Mouse (Mus musculus) Patski (cell line): ENCODE results near the gene Net1. TPM values are rescaled to one million over a fixed set of nuclear protein-coding genes. Genes with fewer than 3 reads are reported as not detected.
A peak's percentile ranks its signal among the peaks of the same experiment; 100 is the strongest.

Experiments
- ATAC-seq: fragments of 100-300 bp; one replicate; pipeline ENCODE4 v1.8.0; 2021
- CTCF ChIA-PET: fragments of 350-600 bp; sonication (Branson Sonifier 250); formaldehyde crosslinking; loops from one replicate; lab custom pipeline; 2022; ENCODE audit warnings: inconsistent platforms; lab: Charles Lee
- POLR2A ChIA-PET: fragments of 350-600 bp; sonication (Branson Sonifier 250); formaldehyde crosslinking; loops from one replicate; lab custom pipeline; 2022; ENCODE audit warnings: antibody characterized with exemption, inconsistent platforms; lab: Charles Lee
- DNase-seq: peaks from one replicate; pipeline ENCODE4 v3.0.0-alpha.2; 2011; ENCODE audit warnings: low read depth, low spot score
- H3K27me3 ChIP-seq: fragments of 371-371 bp; one replicate; pipeline ENCODE4 v1.5.1; 2021
- CTCF ChIP-seq: fragments of 100-300 bp; IDR thresholded peaks from one replicate; pipeline ENCODE4 v1.5.1; 2021
- in situ Hi-C: fragments of 300-500 bp; cut with MboI; formaldehyde crosslinking; loops from 3 replicates; pipeline ENCODE4 v1.11.1; 2018; ENCODE audit warnings: low pct_unique_long_range_greater_than_20kb, mixed read lengths
- polyA plus RNA-seq: library from polyadenylated mRNA; unstranded; gene quantifications from one replicate; pipeline ENCODE4 v1.2.3, GENCODE M21; 2021

The Net1 gene
- polyA plus RNA-seq, 1 experiment from 2014 or later, result 319 TPM

DNA sequence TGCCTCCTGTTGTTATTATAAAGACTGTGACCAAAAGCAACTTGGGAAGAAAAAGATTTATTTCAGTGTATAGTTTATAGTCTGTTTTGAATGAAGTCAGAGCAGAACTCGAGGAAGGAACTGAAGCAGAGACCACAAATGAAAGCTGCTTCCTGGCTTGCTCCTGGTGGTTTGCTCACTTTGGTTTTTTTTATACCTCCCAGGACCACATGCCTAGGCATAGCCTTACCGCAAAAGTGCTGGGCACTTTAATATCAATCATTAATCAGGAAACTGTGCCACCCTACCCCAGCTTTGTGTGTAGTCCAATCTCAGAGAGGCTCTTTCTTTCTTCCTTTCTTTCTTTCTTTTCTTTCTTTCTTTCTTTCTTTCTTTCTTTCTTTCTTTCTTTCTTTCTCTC lies 85.6 kb downstream of the Net1 start:
- TF ChIP-seq CTCF, result no peak
- no peaks in the 10 kb centered on the region for H3K27me3 ChIP-seq
- CTCF ChIA-PET, result no interaction called here
- in situ Hi-C loops, result no loop called here
- POLR2A ChIA-PET, result no interaction called here
- ATAC-seq, result no peak
- peak; percentile 31 for DNase-seq

Other genes with a start within 250 kb of the Net1 start
- gene Calml3, start 113.9 kb downstream of the Net1 start, polyA plus RNA-seq, result 0.15 TPM
- not detected for gene Calm4, start 80.5 kb downstream of the Net1 start, polyA plus RNA-seq
- not detected for gene Calm5, start 64.0 kb downstream of the Net1 start, polyA plus RNA-seq
- not detected for gene Tubal3, start 54 bp upstream of the Net1 start, polyA plus RNA-seq
- gene Ucn3, start 27.1 kb upstream of the Net1 start, polyA plus RNA-seq, result not detected
- 2.2 TPM for gene Akr1c14, start 130.8 kb upstream of the Net1 start, polyA plus RNA-seq
- 0.49 TPM for gene Akr1c18, start 232.4 kb upstream of the Net1 start, polyA plus RNA-seq